Mouse (Mus musculus) macrophage (primary cell): ENCODE data around the gene Ldhal6b. TPM values are rescaled to one million over a fixed set of nuclear protein-coding genes. Genes with fewer than 3 reads are reported as not detected.

Source experiments
- H3K27ac ChIP-seq: fragments of 350-480 bp; formaldehyde crosslinking; 2 replicates; pipeline ENCODE4 v1.9.0; 2021
- H3K36me3 ChIP-seq: fragments of 350-480 bp; formaldehyde crosslinking; 2 replicates; pipeline ENCODE4 v1.9.0; 2021; ENCODE audit errors: inconsistent target
- H3K4me3 ChIP-seq: fragments of 350-480 bp; formaldehyde crosslinking; 2 replicates; pipeline ENCODE4 v1.9.0; 2021; ENCODE audit errors: inconsistent target
- H3K79me2 ChIP-seq: fragments of 350-480 bp; formaldehyde crosslinking; 2 replicates; pipeline ENCODE4 v1.9.0; 2021; ENCODE audit errors: inconsistent target
- WGBS: methylation state at CpG from one replicate; pipeline ENCODE4 v1.1.7; 2026; ENCODE audit warnings: inconsistent platforms; ENCODE audit not compliant: missing documents; 5-methylcytosine and 5-hydroxymethylcytosine counted together
- polyA plus RNA-seq: library from polyadenylated mRNA; stranded (reverse); fragments of 250-400 nt; gene quantifications from 3 replicates; pipeline ENCODE4 v1.2.4, GENCODE M21; 2018; ENCODE audit warnings: inconsistent platforms

Gene Ldhal6b
- polyA plus RNA-seq, 1 experiment from 2014 or later = 0.16 TPM

DNA sequence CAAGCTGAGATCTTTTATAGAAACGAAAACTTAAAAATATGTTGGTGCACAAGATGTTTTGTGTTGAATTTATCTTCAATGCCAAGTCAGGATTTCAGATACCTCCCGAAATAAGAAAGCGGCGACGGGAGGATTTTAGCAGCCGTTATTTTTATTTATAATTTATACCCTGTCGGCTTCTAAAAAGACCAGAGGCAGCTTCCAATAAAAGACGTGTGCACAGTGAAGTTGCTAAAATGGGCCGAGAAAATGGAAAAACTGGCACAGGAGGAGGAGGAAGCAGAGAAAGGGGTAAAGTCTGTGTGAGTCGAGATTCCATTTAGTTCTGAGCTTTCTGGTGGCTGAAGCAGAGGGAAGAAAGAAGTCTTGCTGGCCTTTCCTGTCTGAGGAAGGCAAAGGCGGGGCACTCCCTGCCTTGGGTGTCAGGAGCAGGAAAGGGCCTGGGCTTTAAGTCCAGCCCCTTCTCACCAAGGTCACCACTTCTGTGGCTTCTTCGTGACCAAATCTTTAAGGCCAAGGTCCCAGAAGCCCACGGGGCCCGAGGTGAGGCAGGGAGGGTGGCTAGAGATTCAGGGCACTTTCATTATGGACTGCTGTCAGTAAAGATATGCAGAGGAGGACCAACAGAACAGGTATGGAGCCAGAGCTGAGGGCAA, 18.0 kb downstream of the Ldhal6b start:
- whole genome bisulfite sequencing = 75% methylated on average over 14 of the region's 14 CpGs
- Histone ChIP-seq H3K79me2 (no peaks in the 10 kb centered on the region), H3K27ac (no peak overlapping the region), H3K36me3 (no peaks in the 10 kb centered on the region), H3K4me3 (no peak overlapping the region)

- H3K36me3 ChIP-seq = no peaks in the 10 kb centered on the region
- no peaks in the 10 kb centered on the region for H3K79me2 ChIP-seq
- no peak overlapping the region for H3K27ac ChIP-seq
- WGBS = 35% methylated on average over 33 of the region's 33 CpGs
- H3K4me3 ChIP-seq = no peak overlapping the region
These were observed 21.2 kb downstream of the Ldhal6b start for GRCm38 (mm10) chr17:5397148-5398007.

GRCm38 (mm10) chr17:5396213-5396612, 22.4 kb downstream of the Ldhal6b start:
- H3K27ac ChIP-seq = no peak overlapping the region
- 98% methylated on average over 5 of the region's 5 CpGs for WGBS
- no peak overlapping the region for H3K4me3 ChIP-seq
- H3K36me3 ChIP-seq = no peaks in the 10 kb centered on the region
- no peaks in the 10 kb centered on the region for H3K79me2 ChIP-seq

DNA sequence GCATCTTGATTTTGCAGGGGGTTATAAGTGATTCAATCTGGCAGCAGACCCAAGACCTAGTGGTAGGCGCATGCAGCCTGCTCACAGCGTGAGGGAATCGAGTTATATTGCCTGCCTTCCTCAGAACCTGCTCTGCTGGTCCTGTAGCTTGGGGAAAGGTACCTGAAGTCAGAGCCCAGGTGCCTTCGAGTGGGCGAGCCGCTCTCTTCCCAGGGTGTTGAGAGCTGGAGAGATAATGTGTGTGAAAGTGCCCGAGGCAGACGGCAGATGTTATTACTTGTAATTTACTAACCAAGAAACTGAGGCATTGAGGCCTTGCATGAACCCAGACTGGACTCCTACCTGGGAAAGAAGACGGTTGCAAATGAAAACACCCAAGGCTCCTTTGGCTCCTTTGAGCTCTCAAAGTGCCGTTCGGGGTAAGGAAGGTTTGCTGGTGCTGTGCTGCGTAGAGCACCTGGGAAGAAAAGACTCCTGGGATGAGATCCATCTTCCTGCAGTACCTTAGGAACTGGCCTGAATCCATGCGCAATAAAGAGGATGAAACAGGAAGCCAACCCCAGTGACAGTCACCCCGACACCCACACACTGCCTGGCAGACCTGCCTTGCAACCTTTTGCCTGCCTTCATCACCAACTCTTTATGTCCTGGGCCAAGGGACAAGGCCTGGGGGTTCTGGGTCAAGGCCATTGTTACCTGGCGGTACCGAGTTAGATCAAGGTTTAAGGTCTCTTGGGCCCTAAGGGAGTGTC, 22.9 kb downstream of the Ldhal6b start:
- Histone ChIP-seq H3K27ac (no peak overlapping the region), H3K79me2 (no peaks in the 10 kb centered on the region), H3K4me3 (no peak overlapping the region), H3K36me3 (no peaks in the 10 kb centered on the region)
- WGBS = 95% methylated on average over 16 of the region's 16 CpGs

DNA sequence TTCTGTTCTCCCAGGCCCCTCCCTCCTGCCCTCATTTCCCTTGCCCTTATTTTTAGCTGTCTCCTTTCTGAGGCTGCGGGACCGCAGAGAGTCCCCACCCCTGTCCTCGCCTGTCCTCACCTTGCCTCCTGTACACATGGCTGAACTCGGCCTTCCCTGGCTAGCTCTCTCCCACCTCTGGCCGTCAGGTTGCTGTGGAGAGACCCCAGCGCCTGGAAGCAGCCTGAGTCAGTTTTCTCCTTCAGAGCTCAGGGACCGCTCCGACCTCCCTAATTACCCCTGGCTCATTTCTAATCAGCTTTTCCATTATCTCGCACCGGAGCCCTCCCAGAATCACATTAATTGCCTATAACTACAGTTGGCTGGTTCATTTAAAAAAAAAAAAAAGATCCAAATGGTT, 27.9 kb downstream of the Ldhal6b start:
- Histone ChIP-seq H3K79me2 (no peaks in the 10 kb centered on the region), H3K27ac (no peak overlapping the region), H3K36me3 (no peaks in the 10 kb centered on the region), H3K4me3 (no peak overlapping the region)
- 92% methylated on average over 10 of the region's 10 CpGs for WGBS

DNA sequence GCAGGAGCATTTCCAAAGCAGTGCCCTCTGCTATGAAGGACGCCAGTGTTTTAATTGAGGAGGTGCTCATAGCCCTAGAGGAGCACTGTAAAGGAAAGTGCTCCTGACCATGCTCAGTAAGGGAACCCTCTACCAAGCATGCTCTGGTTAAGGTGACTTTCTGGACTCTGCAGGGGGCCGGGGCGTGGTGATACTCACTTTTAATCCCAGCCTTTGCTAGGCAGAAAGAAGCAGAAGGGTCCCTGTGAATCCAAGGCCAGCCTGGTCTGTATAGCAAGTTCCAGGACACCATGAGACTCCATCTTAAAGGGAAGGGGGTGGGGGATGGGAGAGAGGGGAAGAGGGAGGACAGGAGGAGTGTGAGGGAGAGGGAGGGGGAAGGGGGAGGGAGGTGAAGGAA, 30.2 kb downstream of the Ldhal6b start:
- 88% methylated on average over 3 of the region's 3 CpGs for WGBS
- Histone ChIP-seq H3K79me2 (no peaks in the 10 kb centered on the region), H3K36me3 (no peaks in the 10 kb centered on the region), H3K27ac (no peak overlapping the region), H3K4me3 (no peak overlapping the region)

- Histone ChIP-seq H3K79me2 (no peaks in the 10 kb centered on the region), H3K27ac (no peak overlapping the region), H3K4me3 (no peak overlapping the region), H3K36me3 (no peaks in the 10 kb centered on the region)
- 94% methylated on average over 12 of the region's 12 CpGs for WGBS
These were observed 31.6 kb downstream of the Ldhal6b start for GRCm38 (mm10) chr17:5386885-5387545.

DNA sequence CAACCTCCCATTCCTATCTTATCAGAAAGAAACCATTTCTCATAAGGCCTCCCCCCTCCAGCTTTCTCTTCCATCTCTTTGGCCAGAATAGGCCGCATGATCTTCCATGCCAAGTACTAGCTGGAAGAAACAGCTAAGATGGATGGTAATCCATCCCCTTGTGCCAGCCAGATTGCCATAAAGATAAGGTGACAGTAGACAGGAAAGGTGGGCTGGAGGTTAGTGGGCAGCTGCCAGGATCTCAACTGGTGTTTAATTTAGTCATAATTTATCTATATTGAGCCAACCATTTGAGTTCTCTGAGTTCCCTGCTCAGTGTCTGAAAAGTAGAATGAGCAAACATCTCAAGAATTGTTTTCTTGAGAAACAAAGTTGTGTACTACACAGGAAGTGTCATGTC, 32.9 kb downstream of the Ldhal6b start:
- no peak overlapping the region for H3K4me3 ChIP-seq
- 100% methylated on average over 1 of the region's 1 CpGs for WGBS
- no peaks in the 10 kb centered on the region for H3K36me3 ChIP-seq
- no peak overlapping the region for H3K27ac ChIP-seq
- H3K79me2 ChIP-seq = no peaks in the 10 kb centered on the region

DNA sequence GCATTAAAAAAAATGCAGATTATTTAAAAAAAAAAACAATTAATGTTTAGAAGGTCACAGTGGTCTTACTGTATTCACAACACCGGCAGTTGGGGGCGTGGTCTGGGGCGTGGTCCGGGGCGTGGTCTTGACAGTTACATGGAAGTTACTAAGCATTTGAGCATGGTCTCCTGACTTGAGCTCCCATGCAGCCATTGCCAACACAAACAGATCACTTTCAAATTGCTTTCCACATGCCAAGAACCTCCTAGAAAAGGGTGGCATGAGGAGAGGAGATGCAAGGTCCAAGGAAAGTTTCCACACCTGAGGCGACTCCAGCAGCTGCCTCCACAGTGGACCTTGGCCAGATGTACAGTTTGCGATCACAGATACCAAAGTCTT, 40.6 kb downstream of the Ldhal6b start:
- no peak overlapping the region for H3K4me3 ChIP-seq
- H3K27ac ChIP-seq = no peak overlapping the region
- no peaks in the 10 kb centered on the region for H3K79me2 ChIP-seq
- H3K36me3 ChIP-seq = no peaks in the 10 kb centered on the region
- WGBS = 40% methylated on average over 7 of the region's 7 CpGs

- Histone ChIP-seq H3K27ac (no peak overlapping the region), H3K79me2 (no peaks in the 10 kb centered on the region), H3K36me3 (no peaks in the 10 kb centered on the region), H3K4me3 (no peak overlapping the region)
- WGBS = 73% methylated on average over 11 of the region's 11 CpGs
These were observed 41.2 kb downstream of the Ldhal6b start for GRCm38 (mm10) chr17:5377151-5377929.

DNA sequence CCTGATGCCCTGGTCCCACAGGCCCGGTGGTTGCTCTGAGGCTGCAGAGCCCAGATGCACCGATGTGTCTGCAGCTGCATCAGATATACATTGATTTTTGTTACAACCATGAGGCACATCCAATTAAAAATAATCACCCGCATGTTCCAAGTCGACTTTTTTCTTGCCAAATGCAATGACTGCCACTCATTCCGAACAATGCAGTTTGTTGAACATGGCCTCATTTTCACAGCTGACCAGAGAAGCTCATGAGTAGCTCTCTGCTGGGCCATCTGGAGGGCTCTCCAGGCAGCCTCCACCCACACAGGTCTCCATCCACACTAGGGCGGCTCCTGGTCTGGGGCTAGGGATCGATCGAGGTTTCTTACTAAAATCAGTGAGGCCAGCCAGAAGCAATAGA, 45.6 kb downstream of the Ldhal6b start:
- Histone ChIP-seq H3K79me2 (no peaks in the 10 kb centered on the region), H3K4me3 (no peak overlapping the region), H3K27ac (no peak overlapping the region), H3K36me3 (no peaks in the 10 kb centered on the region)
- WGBS = 94% methylated on average over 8 of the region's 8 CpGs

DNA sequence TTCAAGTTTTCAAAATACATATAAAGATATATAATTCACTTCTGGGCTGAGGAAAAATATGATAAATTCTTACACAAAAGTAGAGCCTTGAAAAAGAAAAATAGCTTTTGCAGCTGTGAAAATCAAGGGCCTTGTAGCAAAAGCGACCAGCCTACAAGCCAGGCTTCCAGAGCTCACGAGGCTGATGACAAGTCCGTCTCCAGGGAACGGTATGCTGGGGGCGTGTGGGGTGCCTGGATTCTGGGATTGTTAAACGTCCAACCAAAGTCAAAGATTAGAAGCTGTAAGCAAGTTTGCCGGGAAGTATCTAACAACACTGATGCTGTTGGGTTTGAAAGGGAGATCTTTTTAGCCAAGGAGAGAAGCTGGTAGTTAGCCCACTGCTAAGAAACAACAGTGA, 47.0 kb downstream of the Ldhal6b start:
- H3K4me3 ChIP-seq = no peak overlapping the region
- no peaks in the 10 kb centered on the region for H3K36me3 ChIP-seq
- no peaks in the 10 kb centered on the region for H3K79me2 ChIP-seq
- no peak overlapping the region for H3K27ac ChIP-seq
- WGBS = 95% methylated on average over 7 of the region's 7 CpGs

- Histone ChIP-seq H3K79me2 (no peaks in the 10 kb centered on the region), H3K27ac (no peak overlapping the region), H3K4me3 (no peak overlapping the region), H3K36me3 (no peaks in the 10 kb centered on the region)
- 82% methylated on average over 4 of the region's 4 CpGs for WGBS
These were observed 47.5 kb downstream of the Ldhal6b start for GRCm38 (mm10) chr17:5371032-5371431.
